Mouse (Mus musculus): ENCODE data around the gene Hbs1l.

DNA sequence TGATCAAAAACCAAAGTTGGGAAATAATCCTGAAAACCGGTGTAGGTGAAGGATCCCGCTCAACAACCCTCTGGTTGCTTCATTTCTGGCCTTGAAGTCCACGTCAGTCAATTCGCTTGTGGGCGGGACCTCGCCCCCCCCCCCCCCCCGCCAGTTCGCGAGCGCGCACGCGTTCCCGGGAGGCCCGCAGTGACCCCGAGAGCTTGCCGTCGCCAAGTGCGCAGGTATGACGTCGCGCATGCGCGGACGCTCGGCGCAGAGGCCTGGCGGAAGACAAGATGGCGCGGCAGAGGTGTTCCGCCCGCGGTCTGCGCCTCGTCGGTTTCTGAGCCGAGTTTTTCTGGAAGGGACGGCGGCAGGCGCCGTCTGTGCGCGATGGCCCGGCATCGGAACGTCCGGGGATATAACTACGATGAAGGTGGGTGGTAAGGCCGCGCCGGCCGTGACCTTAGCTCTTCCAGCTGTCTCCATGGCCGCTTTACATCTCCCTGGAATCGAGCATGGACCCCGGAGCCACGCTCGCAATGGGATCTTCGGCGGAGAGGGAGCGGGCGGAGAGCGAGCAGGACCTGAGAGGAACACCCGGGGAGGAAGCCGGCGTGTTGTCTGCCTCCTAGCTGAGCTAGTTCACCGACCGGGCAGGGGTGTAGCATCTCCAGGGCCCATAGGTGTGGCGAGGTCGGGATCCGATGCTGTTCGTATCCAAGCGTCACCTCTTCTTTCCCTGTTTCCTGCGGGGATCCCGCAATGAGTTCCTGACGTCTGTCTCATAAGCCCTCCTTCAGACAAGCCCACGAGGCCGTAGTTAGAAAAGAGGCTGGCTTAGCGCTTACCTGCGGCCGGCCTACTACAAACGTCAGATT, at the start of gene Hbs1l:
- TF ChIP-seq POLR2A (IDR thresholded peaks at IDR 0.05; ENCODE audit: low read depth, low read length) (peak; percentile 19), CTCF (conservative IDR thresholded peaks at IDR 0.05; ENCODE audit: insufficient read depth, insufficient read length, low read depth, low read length) (no peak)

All from kidney, adult 2 months (tissue).